Mouse (Mus musculus) midbrain, embryonic 10.5 days (tissue): ENCODE results near the gene Dnase1l2. TPM values are rescaled to one million over a fixed set of nuclear protein-coding genes. Genes with fewer than 3 reads are reported as not detected.
A peak's percentile ranks its signal among the peaks of the same experiment; 100 is the strongest.
"Not testable (repeated sequence)": the region's sequence is repeated elsewhere in the genome, so short reads cannot be mapped to it uniquely, and the experiment has no call there.

Experiments used
- DNase-seq: peaks from one replicate; pipeline ENCODE4 v3.0.0-alpha.2; 2017; ENCODE audit warnings: low spot score
- H3K27ac ChIP-seq: fragments of 300-500 bp; sonication (generic); replicated peaks from 2 replicates; pipeline ENCODE4 v1.5.1; 2016; ENCODE audit warnings: mild to moderate bottlenecking
- H3K27me3 ChIP-seq: fragments of 300-500 bp; sonication (generic); 2 replicates; pipeline ENCODE4 v1.6.1; 2016; ENCODE audit warnings: low read depth, mild to moderate bottlenecking; ENCODE audit not compliant: poor library complexity, severe bottlenecking
- H3K36me3 ChIP-seq: fragments of 300-500 bp; sonication (generic); 2 replicates; pipeline ENCODE4 v1.6.1; 2016; ENCODE audit warnings: mild to moderate bottlenecking, moderate library complexity
- H3K4me1 ChIP-seq: fragments of 300-500 bp; sonication (generic); 2 replicates; pipeline ENCODE4 v1.6.1; 2016
- H3K4me3 ChIP-seq: fragments of 300-500 bp; sonication (generic); 2 replicates; pipeline ENCODE4 v1.5.1; 2016; ENCODE audit warnings: mild to moderate bottlenecking, moderate library complexity
- H3K9me3 ChIP-seq: fragments of 300-500 bp; sonication (generic); replicated peaks from 2 replicates; pipeline ENCODE4 v1.6.1; 2016; ENCODE audit warnings: mild to moderate bottlenecking
- WGBS: fragments of 180-500 bp; shearing (Covaris S2); methylation state at CpG from one replicate; pipeline ENCODE4 v1.1.7; 2016; 5-methylcytosine and 5-hydroxymethylcytosine counted together
- polyA plus RNA-seq: library from polyadenylated mRNA; unstranded; fragments of >200 nt; fragmentation: Nextera tagmentation; extraction: Ambion mirVana; gene quantifications from 2 replicates; pipeline ENCODE4 v1.2.1, GENCODE M21; 2016

The Dnase1l2 gene
- polyA plus RNA-seq, 1 experiment from 2014 or later, result 2.7 TPM

GRCm38 (mm10) chr17:24442107-24442506 is 798 bp downstream of the Dnase1l2 start:
- no peaks in the 10 kb centered on the region for H3K9me3 ChIP-seq
- H3K27me3 ChIP-seq, result no peaks in the 10 kb centered on the region
- H3K4me3 ChIP-seq, result no peak overlapping the region
- no peak for DNase-seq
- no peaks in the 10 kb centered on the region for H3K4me1 ChIP-seq
- H3K36me3 ChIP-seq, result peaks cover 100% of the 10 kb centered on the region
- no peak overlapping the region for H3K27ac ChIP-seq
- whole genome bisulfite sequencing, result 93% methylated on average over 14 of the region's 14 CpGs

GRCm38 (mm10) chr17:24441148-24441547 is 1.8 kb downstream of the Dnase1l2 start:
- 34% methylated on average over 2 of the region's 2 CpGs for WGBS
- peaks cover 99% of the 10 kb centered on the region for H3K36me3 ChIP-seq
- no peak for DNase-seq

GRCm38 (mm10) chr17:24440377-24440776 is 2.5 kb downstream of the Dnase1l2 start:
- H3K36me3 ChIP-seq, result peaks cover 99% of the 10 kb centered on the region
- WGBS, result 94% methylated on average over 8 of the region's 8 CpGs

More at GRCm38 (mm10) chr17:24441148-24441547, 1.8 kb downstream of the Dnase1l2 start:
- no peak overlapping the region for H3K4me3 ChIP-seq
- no peaks in the 10 kb centered on the region for H3K4me1 ChIP-seq
- no peaks in the 10 kb centered on the region for H3K9me3 ChIP-seq
- H3K27me3 ChIP-seq, result no peaks in the 10 kb centered on the region
- H3K27ac ChIP-seq, result no peak overlapping the region

GRCm38 (mm10) chr17:24437016-24437415 is 5.9 kb downstream of the Dnase1l2 start:
- WGBS, result 78% methylated on average over 5 of the region's 5 CpGs
- DNase-seq, result peak; percentile 34
- H3K36me3 ChIP-seq, result peaks cover 90% of the 10 kb centered on the region

More at GRCm38 (mm10) chr17:24440377-24440776, 2.5 kb downstream of the Dnase1l2 start:
- H3K9me3 ChIP-seq, result no peaks in the 10 kb centered on the region
- no peaks in the 10 kb centered on the region for H3K27me3 ChIP-seq
- no peak overlapping the region for H3K4me3 ChIP-seq
- no peaks in the 10 kb centered on the region for H3K4me1 ChIP-seq
- DNase-seq, result no peak
- no peak overlapping the region for H3K27ac ChIP-seq

GRCm38 (mm10) chr17:24429201-24429983 is 13.5 kb downstream of the Dnase1l2 start:
- peaks cover 50% of the 10 kb centered on the region for H3K36me3 ChIP-seq
- DNase-seq, result no peak
- H3K4me1 ChIP-seq, result peaks cover 20% of the 10 kb centered on the region
- WGBS, result 90% methylated on average over 14 of the region's 14 CpGs
- H3K4me3 ChIP-seq, result no peak overlapping the region
- H3K9me3 ChIP-seq, result no peaks in the 10 kb centered on the region
- no peak overlapping the region for H3K27ac ChIP-seq
- H3K27me3 ChIP-seq, result no peaks in the 10 kb centered on the region

More at GRCm38 (mm10) chr17:24437016-24437415, 5.9 kb downstream of the Dnase1l2 start:
- Histone ChIP-seq H3K4me3 (no peak overlapping the region), H3K27ac (no peak overlapping the region), H3K4me1 (no peaks in the 10 kb centered on the region), H3K9me3 (no peaks in the 10 kb centered on the region), H3K27me3 (no peaks in the 10 kb centered on the region)

- Histone ChIP-seq H3K4me1 (peaks cover 20% of the 10 kb centered on the region), H3K36me3 (peaks cover 57% of the 10 kb centered on the region), H3K9me3 (no peaks in the 10 kb centered on the region), H3K27ac (peak overlapping the region; percentile 98), H3K4me3 (peak overlapping the region; percentile 89), H3K27me3 (no peaks in the 10 kb centered on the region)
- no peak for DNase-seq
- WGBS, result 14% methylated on average over 8 of the region's 8 CpGs
These were observed 15.7 kb downstream of the Dnase1l2 start for GRCm38 (mm10) chr17:24427170-24427557.

GRCm38 (mm10) chr17:24426471-24427169 is 16.3 kb downstream of the Dnase1l2 start, which contains the start of gene Eci1:
Gene Eci1, plus strand, starts transcription at chr17:24426641.
- no peaks in the 10 kb centered on the region for H3K9me3 ChIP-seq
- DNase-seq, result peak; percentile 94
- H3K27me3 ChIP-seq, result no peaks in the 10 kb centered on the region
- WGBS, result under 1% methylated on average over 48 of the region's 48 CpGs
- H3K4me3 ChIP-seq, result peak within 1 kb of the TSS; percentile 89
- peak within 1 kb of the TSS; percentile 98 for H3K27ac ChIP-seq
- peaks cover 59% of the 10 kb centered on the region for H3K36me3 ChIP-seq
- peaks cover 20% of the 10 kb centered on the region for H3K4me1 ChIP-seq

- WGBS, result 90% methylated on average over 7 of the region's 7 CpGs
- Histone ChIP-seq H3K4me1 (peaks cover 20% of the 10 kb centered on the region), H3K27me3 (no peaks in the 10 kb centered on the region), H3K9me3 (no peaks in the 10 kb centered on the region), H3K27ac (no peak overlapping the region), H3K36me3 (peaks cover 65% of the 10 kb centered on the region), H3K4me3 (no peak overlapping the region)
- no peak for DNase-seq
These were observed 17.0 kb downstream of the Dnase1l2 start for GRCm38 (mm10) chr17:24425905-24426304.

GRCm38 (mm10) chr17:24425326-24425725 is 17.6 kb downstream of the Dnase1l2 start:
- H3K27ac ChIP-seq, H3K9me3 ChIP-seq, H3K4me3 ChIP-seq, H3K27me3 ChIP-seq, DNase-seq: not testable (repeated sequence)
- WGBS, result 94% methylated on average over 6 of the region's 8 CpGs
- Histone ChIP-seq H3K4me1 (peaks cover 20% of the 10 kb centered on the region), H3K36me3 (peaks cover 67% of the 10 kb centered on the region)

- no peak overlapping the region for H3K27ac ChIP-seq
- H3K4me1 ChIP-seq, result peaks cover 16% of the 10 kb centered on the region
- no peaks in the 10 kb centered on the region for H3K27me3 ChIP-seq
- 94% methylated on average over 5 of the region's 5 CpGs for WGBS
- H3K9me3 ChIP-seq, result no peaks in the 10 kb centered on the region
- H3K4me3 ChIP-seq, result no peak overlapping the region
- DNase-seq, result no peak
- peaks cover 67% of the 10 kb centered on the region for H3K36me3 ChIP-seq
These were observed 18.4 kb downstream of the Dnase1l2 start for GRCm38 (mm10) chr17:24424489-24424888.

GRCm38 (mm10) chr17:24423114-24423513 is 19.8 kb downstream of the Dnase1l2 start:
- Histone ChIP-seq H3K27ac (no peak overlapping the region), H3K36me3 (peaks cover 78% of the 10 kb centered on the region), H3K27me3 (no peaks in the 10 kb centered on the region), H3K4me3 (no peak overlapping the region), H3K9me3 (no peaks in the 10 kb centered on the region), H3K4me1 (peaks cover 13% of the 10 kb centered on the region)
- DNase-seq, result no peak
- 95% methylated on average over 4 of the region's 4 CpGs for WGBS

GRCm38 (mm10) chr17:24416051-24416652 is 26.8 kb downstream of the Dnase1l2 start:
- Histone ChIP-seq H3K27ac (no peak overlapping the region), H3K4me3 (peak overlapping the region; percentile 79), H3K27me3 (no peaks in the 10 kb centered on the region), H3K9me3 (no peaks in the 10 kb centered on the region), H3K36me3 (peaks cover 55% of the 10 kb centered on the region), H3K4me1 (peaks cover 37% of the 10 kb centered on the region)
- no peak for DNase-seq
- 87% methylated on average over 3 of the region's 3 CpGs for WGBS
